Mouse (Mus musculus): Measurements from ENCODE around the gene Prl7a1. TPM values are rescaled to one million over a fixed set of nuclear protein-coding genes. Genes with fewer than 3 reads are reported as not detected.

Gene Prl7a1
- total RNA-seq (2021): not detected

- DNase-seq: no peak
These were observed at the start of gene Prl7a1 for GRCm38 (mm10) chr13:27642393-27642792. Gene Prl7a1 (minus strand): TSS chr13:27642493.

- DNase-seq: no peak
These were observed 25.6 kb upstream of the Prl7a1 start, which contains the start of gene Prl7a2 for GRCm38 (mm10) chr13:27667936-27668335. Gene Prl7a2 (minus strand): TSS chr13:27668036.

DNA sequence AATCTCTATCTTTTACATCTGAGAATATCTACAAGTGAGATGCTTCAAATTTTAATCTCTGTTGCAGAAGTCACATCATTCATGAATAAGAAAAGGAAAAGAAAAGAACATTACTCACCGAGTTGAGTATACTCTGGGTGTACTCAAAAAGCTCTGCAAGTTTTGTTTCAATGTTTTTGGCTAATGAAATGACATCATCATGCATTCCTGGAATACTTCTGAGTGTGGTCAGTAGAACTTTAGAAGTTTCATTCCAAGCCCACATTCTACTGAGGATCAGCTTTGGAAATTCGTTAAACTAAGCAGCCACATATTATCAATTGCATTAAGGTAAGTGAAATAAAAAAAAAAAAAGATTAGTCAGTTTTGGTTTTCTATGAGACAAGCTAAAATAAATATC, 18.5 kb upstream of the Prl7a1 start:
- DNase-seq: no peak

GRCm38 (mm10) chr13:27610482-27610881, 31.8 kb downstream of the Prl7a1 start, which contains the start of gene Prl7b1:
Gene Prl7b1 (minus strand): TSS chr13:27610582.
- DNase-seq: no peak

Other genes with a start within 250 kb of the Prl7a1 start
- gene Prl8a6, start 203.8 kb downstream of the Prl7a1 start, total RNA-seq (2021): not detected
- gene Prl8a8, start 129.3 kb downstream of the Prl7a1 start, total RNA-seq (2021): not detected
- not detected for gene Prl8a9, start 77.9 kb downstream of the Prl7a1 start, total RNA-seq (2021)
- not detected for gene Prl8a1, start 60.3 kb downstream of the Prl7a1 start, total RNA-seq (2021)
- gene Prl7b1, start 31.9 kb downstream of the Prl7a1 start, total RNA-seq (2021): not detected
- gene Prl7a2, start 25.5 kb upstream of the Prl7a1 start, total RNA-seq (2021): not detected
- gene Prl7d1, start 74.2 kb upstream of the Prl7a1 start, total RNA-seq (2021): not detected
- gene Prl7c1, start 138.3 kb upstream of the Prl7a1 start, total RNA-seq (2021): not detected
- not detected for gene Prl2a1, start 159.2 kb upstream of the Prl7a1 start, total RNA-seq (2021)
- gene Prl2c1, start 206.8 kb upstream of the Prl7a1 start, total RNA-seq (2021): not detected

Measured in layer of hippocampus, postnatal 36 days (tissue).